Mouse (Mus musculus) lung, adult 2 months (tissue): ENCODE results near the gene Hacd2.

ENCODE experiments used
- CTCF ChIP-seq: fragments of 200-500 bp; IDR thresholded peaks from 2 replicates; pipeline ENCODE4 v1.5.1; 2011; ENCODE audit warnings: mild to moderate bottlenecking, low read length, control low read depth; ENCODE audit not compliant: insufficient read depth
- POLR2A ChIP-seq: fragments of 200-500 bp; IDR thresholded peaks from 2 replicates; pipeline ENCODE4 v1.6.1; 2011; ENCODE audit warnings: low read depth, mild to moderate bottlenecking, control low read depth, low read length, borderline replicate concordance; ENCODE audit errors: extremely low read depth

GRCm38 (mm10) chr16:35109656-35110291 lies 87.5 kb downstream of the Hacd2 start:
- TF ChIP-seq CTCF (no peak), POLR2A (no peak)
